Mouse (Mus musculus): ENCODE measurements at regions not wholly inside any gene's neighbourhood (a gene's known extent, or its start where the extent isn't known, plus 50 kb on each side); places are given as distances from the start of the nearest gene placed in this dataset.

DNA sequence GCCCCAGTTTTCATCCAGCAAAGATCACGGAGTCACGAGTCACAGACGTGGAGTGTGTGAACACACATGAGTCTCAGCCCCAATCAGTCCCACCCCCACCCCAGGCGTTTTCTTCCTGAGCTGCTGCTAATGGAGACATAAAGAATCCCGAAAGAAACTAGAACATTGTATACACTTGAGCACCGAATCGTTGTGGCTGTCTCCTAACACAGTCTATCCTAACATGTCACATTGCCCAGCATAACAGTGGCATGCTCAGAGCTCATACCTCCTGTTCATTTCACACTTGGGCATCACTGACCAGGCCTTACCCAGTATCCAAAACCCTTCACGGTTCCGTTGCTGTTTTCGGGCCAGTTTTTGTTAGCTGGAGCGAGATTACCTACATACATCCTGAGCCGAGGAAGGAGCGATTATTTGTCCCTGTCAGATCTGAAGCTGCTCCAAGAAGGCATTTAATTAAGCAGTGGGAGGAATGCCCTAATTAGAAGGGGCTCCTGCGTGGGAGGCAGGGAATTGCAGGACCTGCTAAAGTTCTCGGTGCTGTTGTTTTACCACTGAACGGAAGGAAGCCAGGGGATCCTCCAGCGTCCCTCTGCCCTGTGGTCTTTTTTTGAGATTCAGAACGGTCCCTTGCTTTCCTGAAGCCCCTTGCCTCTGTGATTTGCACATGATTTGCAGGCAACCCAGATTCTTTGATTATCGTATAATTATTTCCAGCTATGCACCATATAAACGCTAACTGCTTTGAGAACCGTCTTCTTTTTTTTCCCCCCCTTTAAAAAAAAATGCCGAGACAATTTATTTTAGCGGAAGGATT, 53.4 kb upstream of the Nap1l1 start:
- no peak for DNase-seq (ENCODE audit: low spot score)

DNA sequence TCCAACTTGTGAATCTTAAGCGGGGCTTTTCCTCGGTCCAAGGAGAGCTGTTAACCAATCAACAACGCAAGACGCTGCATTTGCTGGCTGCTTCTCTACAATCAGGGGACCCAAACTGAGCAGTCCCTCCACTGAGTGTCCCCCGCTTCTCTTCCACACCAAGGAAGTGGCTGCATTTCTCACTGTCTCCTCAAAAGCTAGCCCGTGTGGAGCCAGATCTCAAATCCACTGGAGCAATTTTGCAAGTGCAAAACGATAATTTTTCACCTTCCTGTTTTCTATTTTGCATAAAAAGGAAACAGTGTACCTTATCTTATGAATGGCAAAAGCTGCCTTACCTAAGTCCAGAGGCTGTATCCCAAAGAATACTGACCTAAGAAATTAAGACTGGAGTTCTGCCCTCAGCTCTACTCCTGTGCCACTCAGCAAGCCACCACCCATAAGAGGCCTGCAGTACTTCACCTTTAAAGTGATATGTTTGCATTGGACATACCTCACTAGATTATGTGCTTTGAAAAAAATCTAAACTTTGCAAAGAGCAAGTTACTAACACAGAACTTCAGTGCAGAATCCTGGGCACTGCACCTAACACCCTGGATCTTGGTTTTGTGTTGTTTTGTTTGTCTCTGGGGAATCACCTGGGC, 52.7 kb upstream of the Nap1l1 start:
- DNase-seq (ENCODE audit: low spot score), result no peak

DNA sequence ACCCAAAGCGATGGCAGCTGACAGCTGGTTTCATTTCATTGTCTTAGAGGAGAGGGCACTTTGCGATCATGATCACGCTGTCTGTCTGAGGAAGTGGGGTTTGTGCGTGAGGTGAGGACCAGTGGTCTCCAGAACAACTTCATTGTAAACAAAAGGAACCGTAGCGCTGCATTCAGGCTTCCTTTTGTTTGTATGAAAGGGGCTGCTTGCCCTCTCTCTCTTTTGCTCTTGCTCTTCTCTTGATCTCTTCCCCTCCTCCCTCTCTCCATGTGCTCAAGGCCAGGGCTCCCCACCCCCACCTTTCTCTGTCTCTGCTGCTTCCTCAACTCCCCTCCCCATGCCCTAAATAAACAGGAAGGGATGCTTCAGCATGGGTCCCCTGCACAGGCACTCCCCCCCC, 51.0 kb upstream of the Nap1l1 start:
- no peak for DNase-seq (ENCODE audit: low spot score)

DNA sequence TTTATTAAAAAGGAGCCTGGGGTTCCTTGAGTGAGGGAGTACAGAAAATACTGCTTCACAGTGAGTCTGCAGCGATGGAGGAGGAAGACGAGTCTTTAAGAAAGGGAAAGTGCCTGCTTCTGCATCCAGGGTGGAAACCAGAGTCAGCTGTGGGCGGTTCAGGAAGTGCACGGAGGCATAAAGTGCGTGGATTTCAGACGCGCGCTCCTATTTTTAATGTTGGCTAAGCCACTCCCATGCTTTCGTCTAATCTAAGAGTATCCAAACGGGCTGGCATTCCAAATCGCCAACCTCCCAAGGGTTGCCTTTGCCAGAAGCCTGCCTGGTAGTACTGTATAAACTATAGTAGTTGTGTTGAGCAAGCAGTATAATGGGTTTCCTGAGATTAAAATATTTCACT, 50.4 kb upstream of the Nap1l1 start:
- DNase-seq (ENCODE audit: low spot score), result peak; percentile 57

Data from left cerebral cortex, adult 11 months (tissue).